Mouse (Mus musculus) embryonic fibroblast, embryonic 13.5 days (primary cell): ENCODE results near the gene Capn2.

Experiments
- CTCF ChIP-seq: IDR thresholded peaks from 2 replicates; pipeline ENCODE4 v1.5.1; 2011; ENCODE audit warnings: mild to moderate bottlenecking, control low read depth, low read length, moderate library complexity, borderline replicate concordance; ENCODE audit not compliant: insufficient read depth
- POLR2A ChIP-seq: IDR thresholded peaks from 2 replicates; pipeline ENCODE4 v1.6.1; 2011; ENCODE audit warnings: low read depth, mild to moderate bottlenecking, control low read depth, low read length, moderate library complexity

- TF ChIP-seq CTCF = no peak
- TF ChIP-seq POLR2A = no peak
These were observed 25.6 kb downstream of the Capn2 start for GRCm38 (mm10) chr1:182491839-182492238.
